Mouse (Mus musculus): ENCODE data around the gene Ppm1j. TPM values are rescaled to one million over a fixed set of nuclear protein-coding genes. Genes with fewer than 3 reads are reported as not detected.
"Not testable (repeated sequence)": the region's sequence is repeated elsewhere in the genome, so short reads cannot be mapped to it uniquely, and the experiment has no call there.

Gene Ppm1j
- total RNA-seq, 1 experiment, result 25.7 TPM

DNA sequence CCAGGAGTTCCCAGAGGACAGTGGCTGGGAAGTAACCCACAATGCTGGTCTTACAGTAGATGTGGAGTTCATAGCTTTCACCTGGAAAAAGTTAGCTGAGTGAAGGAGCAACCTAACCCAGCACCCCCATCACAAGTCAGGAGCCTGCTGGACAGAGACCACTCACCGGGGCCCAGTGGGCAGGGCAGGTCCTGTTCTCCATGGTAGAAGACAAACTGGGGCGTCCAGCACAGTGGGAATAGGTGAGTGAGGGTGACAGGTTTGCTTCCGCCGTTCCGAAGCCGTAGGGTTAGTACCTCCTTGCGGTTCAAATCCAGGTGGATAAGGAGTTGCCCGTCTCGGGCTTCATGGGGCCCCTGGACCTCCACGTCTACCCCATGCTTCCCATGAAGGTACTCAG, 23.5 kb downstream of the Ppm1j start:
- Histone ChIP-seq H3K27ac (ENCODE audit: insufficient read depth, low read depth, low read length, poor library complexity, severe bottlenecking) (no peak overlapping the region), H3K4me1 (ENCODE audit: control insufficient read depth in 2 of 2, insufficient read depth in 2 of 2, low read length in 2 of 2, poor library complexity in 1 of 2) (peaks cover 1 to 5% of the 10 kb centered on the region in 2 experiments; a peak in 1 of 4 replicates), H3K9ac (ENCODE audit: insufficient read depth, low read depth, low read length, poor library complexity, severe bottlenecking) (no peak overlapping the region), H3K36me3 (ENCODE audit: control insufficient read depth, insufficient read depth, low read length, poor library complexity, severe bottlenecking) (peaks cover 46% of the 10 kb centered on the region), H3K4me3 (ENCODE audit: insufficient read depth in 1 of 2, low read depth in 1 of 2, low read length in 2 of 2, poor library complexity in 1 of 2, severe bottlenecking in 1 of 2) (no peak overlapping the region), H3K9me3 (ENCODE audit: control insufficient read depth, insufficient read depth, low read depth, low read length) (no peaks in the 10 kb centered on the region)
- DNase-seq (ENCODE audit: low read depth, low spot score), result no peak
- in situ Hi-C loops (cut with MboI; ENCODE audit: low sequenced_read_pairs in 2 of 2, unreplicated experiment in 2 of 2), result no loop called here
- TF ChIP-seq ZC3H11A (IDR thresholded peaks at IDR 0.05; ENCODE audit: borderline replicate concordance, low read depth, low read length), result no peak
- TF ChIP-seq ZNF384 (IDR thresholded peaks at IDR 0.05; ENCODE audit: low read depth, low read length), result no peak
- no peak for TF ChIP-seq HCFC1 (IDR thresholded peaks at IDR 0.05; ENCODE audit: borderline replicate concordance, insufficient read depth, low read length)
- no peak for TF ChIP-seq CHD2 (IDR thresholded peaks at IDR 0.05; ENCODE audit: low read depth, low read length)
- no peak for TF ChIP-seq MAFK (IDR thresholded peaks at IDR 0.05; ENCODE audit: insufficient read depth, low read depth, low read length)

- TF ChIP-seq MAFK (IDR thresholded peaks at IDR 0.05; ENCODE audit: insufficient read depth, low read depth, low read length), result no peak
- no peak for TF ChIP-seq HCFC1 (IDR thresholded peaks at IDR 0.05; ENCODE audit: borderline replicate concordance, insufficient read depth, low read length)
- no peak for TF ChIP-seq ZC3H11A (IDR thresholded peaks at IDR 0.05; ENCODE audit: borderline replicate concordance, low read depth, low read length)
- no peak for TF ChIP-seq ZNF384 (IDR thresholded peaks at IDR 0.05; ENCODE audit: low read depth, low read length)
- TF ChIP-seq CHD2 (IDR thresholded peaks at IDR 0.05; ENCODE audit: low read depth, low read length), result no peak
- no peak overlapping the region for H3K4me3 ChIP-seq (ENCODE audit: insufficient read depth in 1 of 2, low read depth in 1 of 2, low read length in 2 of 2, poor library complexity in 1 of 2, severe bottlenecking in 1 of 2)
- H3K36me3 ChIP-seq (ENCODE audit: control insufficient read depth, insufficient read depth, low read length, poor library complexity, severe bottlenecking), result peaks cover 36% of the 10 kb centered on the region
- H3K4me1 ChIP-seq (ENCODE audit: control insufficient read depth in 2 of 2, insufficient read depth in 2 of 2, low read length in 2 of 2, poor library complexity in 1 of 2), result peaks cover 1 to 3% of the 10 kb centered on the region in 2 experiments; a peak in 1 of 4 replicates
- H3K27ac ChIP-seq (ENCODE audit: insufficient read depth, low read depth, low read length, poor library complexity, severe bottlenecking), result no peak overlapping the region
- in situ Hi-C loops (cut with MboI; ENCODE audit: low sequenced_read_pairs in 2 of 2, unreplicated experiment in 2 of 2), result no loop called here
- no peak for DNase-seq (ENCODE audit: low read depth, low spot score)
- no peak overlapping the region for H3K9ac ChIP-seq (ENCODE audit: insufficient read depth, low read depth, low read length, poor library complexity, severe bottlenecking)
- no peaks in the 10 kb centered on the region for H3K9me3 ChIP-seq (ENCODE audit: control insufficient read depth, insufficient read depth, low read depth, low read length)
These were observed 24.7 kb downstream of the Ppm1j start for GRCm38 (mm10) chr3:104805539-104805938.

DNA sequence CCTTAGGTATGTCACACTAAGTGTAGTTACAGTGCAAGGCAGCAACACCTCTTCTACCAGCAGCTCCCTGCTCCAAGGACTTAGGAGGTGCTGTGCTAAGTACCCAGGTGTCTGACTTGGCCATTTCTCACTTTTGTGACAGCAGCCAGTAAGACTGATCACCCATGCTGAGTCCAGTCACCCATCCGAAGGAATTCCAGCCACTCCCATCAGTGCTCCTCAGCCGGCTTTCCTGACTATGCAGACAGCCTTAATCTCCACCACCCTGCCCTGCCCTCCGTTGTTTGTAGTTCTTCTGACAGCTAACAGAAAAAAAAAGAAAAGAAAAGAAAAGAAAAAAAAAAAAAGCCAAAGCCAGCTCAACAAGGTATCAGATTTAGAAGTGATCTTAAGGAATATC, 30.9 kb downstream of the Ppm1j start:
- no peak overlapping the region for H3K9ac ChIP-seq (ENCODE audit: insufficient read depth, low read depth, low read length, poor library complexity, severe bottlenecking)
- no peaks in the 10 kb centered on the region for H3K9me3 ChIP-seq (ENCODE audit: control insufficient read depth, insufficient read depth, low read depth, low read length)
- in situ Hi-C loops (cut with MboI; ENCODE audit: low sequenced_read_pairs in 2 of 2, unreplicated experiment in 2 of 2), result no loop called here
- H3K4me1 ChIP-seq (ENCODE audit: control insufficient read depth in 2 of 2, insufficient read depth in 2 of 2, low read length in 2 of 2, poor library complexity in 1 of 2), result peaks cover 10 to 21% of the 10 kb centered on the region in 2 experiments; a peak in 3 of 4 replicates
- no peak for DNase-seq (ENCODE audit: low read depth, low spot score)
- 0 out of 4 replicates have a peak overlapping the region, but pooled peaks of 1 of the 2 experiments have one; percentile 4 for H3K4me3 ChIP-seq (ENCODE audit: insufficient read depth in 1 of 2, low read depth in 1 of 2, low read length in 2 of 2, poor library complexity in 1 of 2, severe bottlenecking in 1 of 2)
- TF ChIP-seq ZNF384 (IDR thresholded peaks at IDR 0.05; ENCODE audit: low read depth, low read length) (peak; percentile 81), MAFK (IDR thresholded peaks at IDR 0.05; ENCODE audit: insufficient read depth, low read depth, low read length) (no peak)
- no peaks in the 10 kb centered on the region for H3K36me3 ChIP-seq (ENCODE audit: control insufficient read depth, insufficient read depth, low read length, poor library complexity, severe bottlenecking)
- peak overlapping the region; percentile 64; the same call in 1 of the 2 replicates for H3K27ac ChIP-seq (ENCODE audit: insufficient read depth, low read depth, low read length, poor library complexity, severe bottlenecking)

DNA sequence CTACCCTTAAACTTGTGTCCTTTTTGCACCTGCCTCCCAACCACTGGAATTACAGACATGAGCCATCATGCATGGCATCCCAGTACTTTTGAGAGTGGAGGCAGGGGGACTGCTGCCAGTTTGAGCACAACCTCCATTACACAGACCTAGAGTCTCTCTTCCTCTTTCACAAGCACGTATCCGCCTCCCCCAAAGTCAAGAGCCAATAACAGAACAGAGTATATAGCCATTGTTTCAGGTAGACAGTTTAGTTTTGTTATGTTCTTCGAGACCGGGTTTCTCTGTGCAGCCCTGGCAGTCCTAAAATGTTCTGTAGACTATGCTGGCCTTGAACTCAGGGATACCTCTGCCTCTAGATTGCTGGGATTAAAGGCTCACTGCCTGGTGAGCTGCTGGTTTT, 31.4 kb downstream of the Ppm1j start:
- in situ Hi-C loops (cut with MboI; ENCODE audit: low sequenced_read_pairs in 2 of 2, unreplicated experiment in 2 of 2), result no loop called here
- H3K36me3 ChIP-seq (ENCODE audit: control insufficient read depth, insufficient read depth, low read length, poor library complexity, severe bottlenecking), result no peaks in the 10 kb centered on the region
- peak overlapping the region; percentile 64 for H3K27ac ChIP-seq (ENCODE audit: insufficient read depth, low read depth, low read length, poor library complexity, severe bottlenecking)
- 0 out of 4 replicates have a peak overlapping the region, but pooled peaks of 1 of the 2 experiments have one; percentile 4 for H3K4me3 ChIP-seq (ENCODE audit: insufficient read depth in 1 of 2, low read depth in 1 of 2, low read length in 2 of 2, poor library complexity in 1 of 2, severe bottlenecking in 1 of 2)
- no peaks in the 10 kb centered on the region for H3K9me3 ChIP-seq (ENCODE audit: control insufficient read depth, insufficient read depth, low read depth, low read length)
- no peak for DNase-seq (ENCODE audit: low read depth, low spot score)
- TF ChIP-seq CHD2 (IDR thresholded peaks at IDR 0.05; ENCODE audit: low read depth, low read length) (no peak), ZNF384 (IDR thresholded peaks at IDR 0.05; ENCODE audit: low read depth, low read length) (no peak), HCFC1 (IDR thresholded peaks at IDR 0.05; ENCODE audit: borderline replicate concordance, insufficient read depth, low read length) (no peak), MAFK (IDR thresholded peaks at IDR 0.05; ENCODE audit: insufficient read depth, low read depth, low read length) (no peak), ZC3H11A (IDR thresholded peaks at IDR 0.05; ENCODE audit: borderline replicate concordance, low read depth, low read length) (no peak)
- peaks cover 14 to 21% of the 10 kb centered on the region in 2 experiments; a peak in 3 of 4 replicates for H3K4me1 ChIP-seq (ENCODE audit: control insufficient read depth in 2 of 2, insufficient read depth in 2 of 2, low read length in 2 of 2, poor library complexity in 1 of 2)
- H3K9ac ChIP-seq (ENCODE audit: insufficient read depth, low read depth, low read length, poor library complexity, severe bottlenecking), result no peak overlapping the region

DNA sequence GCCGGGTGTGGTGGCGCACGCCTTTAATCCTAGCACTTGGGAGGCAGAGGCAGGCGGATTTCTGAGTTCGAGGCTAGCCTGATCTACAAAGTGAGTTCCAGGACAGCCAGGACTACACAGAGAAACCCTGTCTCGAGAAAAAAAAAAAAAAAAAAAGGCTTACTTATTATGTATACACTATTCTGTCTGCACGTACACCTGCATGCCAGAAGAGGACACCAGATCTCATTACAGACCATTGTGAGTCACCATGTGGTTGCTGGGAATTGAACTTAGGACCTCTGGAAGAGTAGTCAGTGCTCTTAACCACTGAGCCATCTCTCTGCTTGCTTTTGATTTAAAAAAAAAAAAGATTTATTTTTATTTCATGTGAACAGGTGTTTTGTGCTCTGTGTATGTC, 32.4 kb downstream of the Ppm1j start:
- Histone ChIP-seq H3K27ac (ENCODE audit: insufficient read depth, low read depth, low read length, poor library complexity, severe bottlenecking) (peak overlapping the region; percentile 47; the same call in 1 of the 2 replicates), H3K4me1 (ENCODE audit: control insufficient read depth in 2 of 2, insufficient read depth in 2 of 2, low read length in 2 of 2, poor library complexity in 1 of 2) (peaks cover 13 to 21% of the 10 kb centered on the region in 2 experiments; a peak in 3 of 4 replicates), H3K9ac (ENCODE audit: insufficient read depth, low read depth, low read length, poor library complexity, severe bottlenecking) (peak overlapping the region; percentile 59; the same call in 1 of the 2 replicates)
- in situ Hi-C loops (cut with MboI; ENCODE audit: low sequenced_read_pairs in 2 of 2, unreplicated experiment in 2 of 2); H3K36me3 ChIP-seq (ENCODE audit: control insufficient read depth, insufficient read depth, low read length, poor library complexity, severe bottlenecking); H3K9me3 ChIP-seq (ENCODE audit: control insufficient read depth, insufficient read depth, low read depth, low read length); DNase-seq (ENCODE audit: low read depth, low spot score); H3K4me3 ChIP-seq (ENCODE audit: insufficient read depth in 1 of 2, low read depth in 1 of 2, low read length in 2 of 2, poor library complexity in 1 of 2, severe bottlenecking in 1 of 2): not testable (repeated sequence)
- TF ChIP-seq ZNF384 (IDR thresholded peaks at IDR 0.05; ENCODE audit: low read depth, low read length), result peak; percentile 73
